Mouse (Mus musculus) ovary, postnatal 36 days (tissue): ENCODE data around the gene Ergic1.

ENCODE experiments used
- DNase-seq: peaks from one replicate; pipeline ENCODE4 v3.0.0; 2022; ENCODE audit warnings: low spot score, mixed read lengths

The Ergic1 gene

GRCm38 (mm10) chr17:26699819-26700616 is 138.7 kb downstream of the Ergic1 start:
- no peak for DNase-seq

- DNase-seq: no peak
Measured at GRCm38 (mm10) chr17:26701565-26701964, 140.3 kb downstream of the Ergic1 start.

GRCm38 (mm10) chr17:26702621-26703020 is 141.3 kb downstream of the Ergic1 start:
- DNase-seq: no peak

- DNase-seq: no peak
Measured at GRCm38 (mm10) chr17:26703671-26704070, 142.4 kb downstream of the Ergic1 start.

- DNase-seq: no peak
Measured at GRCm38 (mm10) chr17:26705463-26706359, 144.4 kb downstream of the Ergic1 start.
